8 mouse cellular contexts compared by ENCODE assay signal in the genomic region with DNA sequence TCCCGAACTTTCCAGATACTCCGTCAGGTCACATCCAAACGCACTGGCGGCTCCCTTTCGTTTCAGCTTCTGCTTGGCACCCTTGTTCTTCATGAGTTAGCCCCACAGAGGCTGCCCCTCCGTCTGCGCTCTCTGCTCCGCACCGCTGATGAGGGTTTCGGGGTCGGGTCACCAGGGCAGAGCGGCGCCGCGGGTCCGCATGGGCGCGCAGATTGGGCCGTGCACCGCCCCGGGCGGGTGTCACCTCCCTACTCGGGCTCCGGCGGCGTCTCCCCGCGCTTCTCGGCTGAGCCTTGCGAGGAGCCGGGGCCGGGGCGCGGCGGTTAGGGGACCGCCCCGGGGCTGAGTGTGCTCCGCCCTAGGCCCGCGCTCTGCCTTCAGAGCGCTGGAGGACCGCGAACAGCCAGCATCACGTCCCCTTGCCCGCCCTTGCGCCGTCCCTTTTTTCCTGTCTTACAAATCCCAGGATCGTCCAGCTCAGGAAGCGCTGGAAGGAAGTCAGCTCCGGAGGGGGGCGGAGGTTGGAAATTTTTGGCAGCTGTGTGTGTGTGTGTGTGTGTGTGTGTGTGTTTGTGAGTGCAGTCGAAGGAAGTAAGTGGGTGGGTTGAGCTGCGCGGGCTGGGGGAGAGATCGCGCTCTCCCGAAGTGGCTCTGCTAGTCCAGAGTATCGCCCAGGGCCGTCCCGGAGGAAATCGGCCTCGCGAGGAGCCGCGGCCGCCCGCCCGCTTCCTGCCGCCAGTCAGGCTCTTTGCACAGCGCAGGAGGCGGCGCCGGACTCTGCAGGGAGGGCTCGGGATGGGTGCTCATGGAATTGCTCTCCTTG. TPM values are rescaled to one million over a fixed set of nuclear protein-coding genes. Genes with fewer than 3 reads are reported as not detected.
A peak's percentile ranks its signal among the peaks of the same experiment; 100 is the strongest.
DNase-seq lines count a peak whose midpoint lies in the region; ATAC-seq and TF ChIP-seq lines count a peak whose summit lies in the region.

A gene (minus strand): TSS at position 694 of the 823 bp plus-strand sequence.

- peak within 1 kb of the TSS; percentile 86 for H3K4me2 ChIP-seq in forebrain, embryonic 12.5 days
- H3K4me2 ChIP-seq in heart, embryonic 15.5 days, result peak within 1 kb of the TSS; percentile 58
- peak within 1 kb of the TSS; percentile 77 for H3K4me2 ChIP-seq in liver, embryonic 14.5 days (ENCODE audit: low read depth)
- H3K4me2 ChIP-seq in stomach, embryonic 14.5 days (replicated peaks; ENCODE audit: low read depth, low read length), result peak within 1 kb of the TSS; percentile 71

- peak within 1 kb of the TSS; percentile 58 for H3K4me3 ChIP-seq in forebrain, embryonic 12.5 days (replicated peaks)
- H3K4me3 ChIP-seq in heart, embryonic 15.5 days, result peak within 1 kb of the TSS; percentile 82
- peak within 1 kb of the TSS; percentile 54 to 57 for H3K4me3 ChIP-seq in liver, embryonic 14.5 days (ENCODE audit: insufficient read depth in 1 of 2, low read depth in 2 of 2, low read length in 2 of 2)
- peak within 1 kb of the TSS; percentile 61 for H3K4me3 ChIP-seq in stomach, embryonic 14.5 days (ENCODE audit: low read depth, low read length)

- ATAC-seq in forebrain, embryonic 12.5 days (ENCODE audit: low FRiP score), result peak; percentile 90
- peak; percentile 91 for ATAC-seq in heart, embryonic 15.5 days (replicated peaks; ENCODE audit: insufficient number of reproducible peaks, insufficient read depth, low FRiP score, low read depth)
- peak; percentile 88 for ATAC-seq in liver, embryonic 14.5 days (ENCODE audit: insufficient read depth)
- peak; percentile 90 for ATAC-seq in stomach, embryonic 14.5 days (ENCODE audit: insufficient number of reproducible peaks, insufficient read depth, low FRiP score, low read depth)

- DNase-seq in CD4-positive, CD25-positive, alpha-beta regulatory T cell, adult 2 months (ENCODE audit: low read depth, low spot score), result peak; percentile 88
- peak; percentile 19 for DNase-seq in c-Kit-positive CD71-positive TER-119-negative erythroid progenitor cells, embryonic 14.5 days (ENCODE audit: low read depth)
- peak; percentile 92 for DNase-seq in kidney, postnatal 14 days
- DNase-seq in liver, embryonic 14.5 days (ENCODE audit: low read depth in 3 of 3, low spot score in 3 of 3), result peak in 1 of 3 experiments; percentile 36
- peak; percentile 83 for DNase-seq in neural tube, embryonic 10.5 days (ENCODE audit: extremely low spot score, low spot score)

- TF ChIP-seq CTCF in liver, embryonic 14.5 days (IDR thresholded peaks at IDR 0.05; ENCODE audit: low read depth), result no peak

- WGBS in forebrain, embryonic 12.5 days, result under 1% methylated on average over 71 of the region's 74 CpGs
- under 1% methylated on average over 73 of the region's 74 CpGs for WGBS in heart, embryonic 15.5 days
- under 1% methylated on average over 74 of the region's 74 CpGs for WGBS in liver, embryonic 14.5 days (ENCODE audit: insufficient replicate concordance)
- under 1% methylated on average over 74 of the region's 74 CpGs for WGBS in stomach, embryonic 14.5 days

- peaks cover 15% of the 10 kb centered on the region; the same call in 1 of the 2 replicates for H3K27me3 ChIP-seq in forebrain, embryonic 12.5 days
- no peaks in the 10 kb centered on the region for H3K27me3 ChIP-seq in heart, embryonic 15.5 days
- peaks cover 34% of the 10 kb centered on the region for H3K27me3 ChIP-seq in liver, embryonic 14.5 days (ENCODE audit: control insufficient read depth, insufficient read depth, low read length)
- H3K27me3 ChIP-seq in stomach, embryonic 14.5 days (ENCODE audit: control insufficient read depth, insufficient read depth, low read length), result no peaks in the 10 kb centered on the region

- peak within 1 kb of the TSS; percentile 73 for H3K9ac ChIP-seq in forebrain, embryonic 12.5 days
- H3K9ac ChIP-seq in heart, embryonic 15.5 days, result peak within 1 kb of the TSS; percentile 98
- peak within 1 kb of the TSS; percentile 44 for H3K9ac ChIP-seq in liver, embryonic 14.5 days (replicated peaks)
- H3K9ac ChIP-seq in stomach, embryonic 14.5 days (replicated peaks; ENCODE audit: low read depth, low read length), result peak within 1 kb of the TSS; percentile 52

- no peak for TF ChIP-seq EP300 in liver, embryonic 14.5 days (IDR thresholded peaks at IDR 0.05; ENCODE audit: low read depth)

- H3K4me1 ChIP-seq in forebrain, embryonic 12.5 days, result peaks cover 14% of the 10 kb centered on the region
- H3K4me1 ChIP-seq in heart, embryonic 15.5 days (replicated peaks), result peaks cover 38% of the 10 kb centered on the region
- H3K4me1 ChIP-seq in liver, embryonic 14.5 days (replicated peaks; ENCODE audit: control insufficient read depth in 2 of 2, insufficient read depth in 2 of 2, low read length in 1 of 2), result peaks cover 0 to 4% of the 10 kb centered on the region in 2 experiments; a peak in 1 of 4 replicates
- no peaks in the 10 kb centered on the region for H3K4me1 ChIP-seq in stomach, embryonic 14.5 days (ENCODE audit: control insufficient read depth, insufficient read depth, low read length)

- H3K36me3 ChIP-seq in forebrain, embryonic 12.5 days (replicated peaks), result no peaks in the 10 kb centered on the region
- H3K36me3 ChIP-seq in heart, embryonic 15.5 days, result no peaks in the 10 kb centered on the region
- H3K36me3 ChIP-seq in liver, embryonic 14.5 days (replicated peaks; ENCODE audit: control insufficient read depth, insufficient read depth, low read depth), result no peaks in the 10 kb centered on the region
- no peaks in the 10 kb centered on the region for H3K36me3 ChIP-seq in stomach, embryonic 14.5 days (ENCODE audit: control insufficient read depth, insufficient read depth, low read length)

- peak within 1 kb of the TSS; percentile 70 for H3K27ac ChIP-seq in forebrain, embryonic 12.5 days
- H3K27ac ChIP-seq in heart, embryonic 15.5 days, result peak within 1 kb of the TSS; percentile 99
- peak within 1 kb of the TSS; percentile 5; the same call in 1 of the 2 replicates for H3K27ac ChIP-seq in liver, embryonic 14.5 days
- H3K27ac ChIP-seq in stomach, embryonic 14.5 days (ENCODE audit: low read length), result peak within 1 kb of the TSS; percentile 94

- H3K9me3 ChIP-seq in forebrain, embryonic 12.5 days, result no peaks in the 10 kb centered on the region
- no peaks in the 10 kb centered on the region for H3K9me3 ChIP-seq in heart, embryonic 15.5 days (replicated peaks)
- no peaks in the 10 kb centered on the region for H3K9me3 ChIP-seq in liver, embryonic 14.5 days (ENCODE audit: control insufficient read depth, low read length)
- H3K9me3 ChIP-seq in stomach, embryonic 14.5 days (ENCODE audit: control insufficient read depth, low read depth, low read length), result no peaks in the 10 kb centered on the region

RNA-seq across cellular contexts. Expression of the gene that starts here (rescaled TPM):
- 6.4 and 8.8 TPM in 2 replicates for polyA plus RNA-seq in forebrain, embryonic 12.5 days (2016; fragmentation: Nextera tagmentation; extraction: Ambion mirVana)
- 36.1 and 36.5 TPM in 2 replicates for polyA plus RNA-seq in heart, embryonic 15.5 days (2015; fragmentation: Nextera tagmentation; extraction: Ambion mirVana)
- 0.69 and 0.88 TPM in 2 replicates for polyA plus RNA-seq in liver, embryonic 14.5 days (2012; rRNA removed)
- 1.1 and 1.4 TPM in 2 replicates for polyA plus RNA-seq in liver, embryonic 14.5 days (2014; fragmentation: Nextera tagmentation; extraction: Ambion mirVana)
- 13.6 and 14.8 TPM in 2 replicates for polyA plus RNA-seq in stomach, embryonic 14.5 days (2014; fragmentation: Nextera tagmentation; extraction: Ambion mirVana)

Comparison
In these comparisons a context has a peak if more than half of its experiments do, and no peak if none do; other contexts are left out.
1. H3K27ac ChIP-seq: peak in every context shown above with its lines; median percentile 99 in heart, embryonic 15.5 days; 94 in stomach, embryonic 14.5 days; 70 in forebrain, embryonic 12.5 days; 5 in liver, embryonic 14.5 days.
2. H3K9ac ChIP-seq: peak in every context shown above with its lines; median percentile 98 in heart, embryonic 15.5 days; 73 in forebrain, embryonic 12.5 days; 52 in stomach, embryonic 14.5 days; 44 in liver, embryonic 14.5 days.